Mouse (Mus musculus) CH12.LX (cell line): ENCODE results near the gene Cmtm4. TPM values are rescaled to one million over a fixed set of nuclear protein-coding genes. Genes with fewer than 3 reads are reported as not detected.

Experiments
- DNase-seq: peaks from one replicate; pipeline ENCODE4 v3.0.0-alpha.2; 2013; ENCODE audit errors: extremely low read depth
- H3K27ac ChIP-seq: 2 replicates; pipeline ENCODE4 v1.5.1; 2012; ENCODE audit warnings: low read depth, mild to moderate bottlenecking, control low read depth, moderate library complexity; ENCODE audit not compliant: insufficient read depth
- H3K27me3 ChIP-seq: replicated peaks from 2 replicates; pipeline ENCODE3; 2012; ENCODE audit warnings: inconsistent platforms
- H3K36me3 ChIP-seq, 2 experiments: replicated peaks in 1 of 2; 2 replicates each; pipeline versions ENCODE3 to v1.6.1; 2012; ENCODE audit warnings: inconsistent platforms in 1 of 2, low read length in 1 of 2, mild to moderate bottlenecking in 1 of 2, mixed read lengths in 1 of 2, moderate library complexity in 1 of 2; ENCODE audit not compliant: control insufficient read depth in 1 of 2, insufficient read depth in 1 of 2
- H3K4me1 ChIP-seq, 2 experiments: 2 replicates each; pipeline ENCODE4 v1.6.1; 2012; ENCODE audit warnings: inconsistent platforms in 1 of 2, moderate library complexity in 1 of 2; ENCODE audit not compliant: insufficient read depth in 2 of 2, control insufficient read depth in 1 of 2
- H3K4me2 ChIP-seq: 2 replicates; pipeline ENCODE4 v1.6.1; 2012; ENCODE audit warnings: low read depth, mild to moderate bottlenecking, control low read depth; ENCODE audit not compliant: poor library complexity, insufficient read depth, severe bottlenecking
- H3K4me3 ChIP-seq, 3 experiments: fragments of 150-350 bp in 1 of 3; sonication (generic) in 1 of 3; replicated peaks in 1 of 3; 2 replicates each; pipeline versions ENCODE3 to v1.5.1; 2011 to 2012; ENCODE audit warnings: low read depth in 2 of 3, low read length in 2 of 3, mild to moderate bottlenecking in 2 of 3, moderate library complexity in 2 of 3, control low read depth in 1 of 3, improper control_type of control experiment in 1 of 3, inconsistent platforms in 1 of 3, mixed read lengths in 1 of 3; ENCODE audit not compliant: poor library complexity in 1 of 3
- H3K79me2 ChIP-seq: replicated peaks from 2 replicates; pipeline ENCODE4 v1.6.1; 2012; ENCODE audit warnings: mild to moderate bottlenecking, moderate library complexity; ENCODE audit not compliant: control insufficient read depth, poor library complexity, insufficient read depth, severe bottlenecking; ENCODE audit errors: extremely low read depth
- H3K9ac ChIP-seq: 2 replicates; pipeline ENCODE4 v1.6.1; 2012; ENCODE audit warnings: low read depth, mild to moderate bottlenecking, control low read depth, moderate library complexity; ENCODE audit not compliant: insufficient read depth
- H3K9me3 ChIP-seq: replicated peaks from 2 replicates; pipeline ENCODE3; 2012; ENCODE audit warnings: low read length, inconsistent platforms, mixed read lengths
- BHLHE40 ChIP-seq: IDR thresholded peaks from 2 replicates; pipeline ENCODE4 v1.6.1; 2011; ENCODE audit warnings: mild to moderate bottlenecking, low read depth, low read length, improper control_type of control experiment
- CHD2 ChIP-seq: IDR thresholded peaks from 2 replicates; pipeline ENCODE4 v1.6.1; 2011; ENCODE audit warnings: low read length, improper control_type of control experiment
- E2F4 ChIP-seq: IDR thresholded peaks from 2 replicates; pipeline ENCODE4 v1.6.1; 2011; ENCODE audit warnings: low read depth, low read length, improper control_type of control experiment; ENCODE audit not compliant: insufficient replicate concordance
- JUN ChIP-seq: IDR thresholded peaks from 2 replicates; pipeline ENCODE4 v1.6.1; 2011; ENCODE audit warnings: low read depth, mild to moderate bottlenecking, low read length, improper control_type of control experiment, moderate library complexity; ENCODE audit not compliant: insufficient read depth
- MEF2A ChIP-seq: IDR thresholded peaks from 2 replicates; pipeline ENCODE4 v1.6.1; 2014; ENCODE audit warnings: low read depth, mild to moderate bottlenecking, inconsistent platforms, low read length, improper control_type of control experiment, borderline replicate concordance
- MXI1 ChIP-seq: IDR thresholded peaks from 2 replicates; pipeline ENCODE4 v1.6.1; 2011; ENCODE audit warnings: mild to moderate bottlenecking, low read depth, low read length, improper control_type of control experiment
- NRF1 ChIP-seq: IDR thresholded peaks from 2 replicates; pipeline ENCODE4 v1.6.1; 2014; ENCODE audit warnings: low read depth, mild to moderate bottlenecking, inconsistent platforms, low read length, improper control_type of control experiment, moderate library complexity
- SIN3A ChIP-seq: IDR thresholded peaks from 2 replicates; pipeline ENCODE4 v1.6.1; 2012; ENCODE audit warnings: low read length, improper control_type of control experiment, inconsistent platforms
- SMC3 ChIP-seq: IDR thresholded peaks from 2 replicates; pipeline ENCODE4 v1.6.1; 2011; ENCODE audit warnings: low read depth, low read length, improper control_type of control experiment
- TBP ChIP-seq: conservative IDR thresholded peaks from 2 replicates; pipeline ENCODE4 v1.6.1; 2011; ENCODE audit warnings: low read depth, low read length, improper control_type of control experiment
- UBTF ChIP-seq: IDR thresholded peaks from 2 replicates; pipeline ENCODE4 v1.6.1; 2012; ENCODE audit warnings: low read depth, mild to moderate bottlenecking, inconsistent platforms, low read length, improper control_type of control experiment, moderate library complexity
- USF2 ChIP-seq: conservative IDR thresholded peaks from 2 replicates; pipeline ENCODE4 v1.6.1; 2011; ENCODE audit warnings: low read depth, low read length, improper control_type of control experiment
- ZC3H11A ChIP-seq: IDR thresholded peaks from 2 replicates; pipeline ENCODE4 v1.6.1; 2012; ENCODE audit warnings: low read depth, mild to moderate bottlenecking, inconsistent platforms, low read length, improper control_type of control experiment
- ZMIZ1 ChIP-seq: IDR thresholded peaks from 2 replicates; pipeline ENCODE4 v1.6.1; 2012; ENCODE audit warnings: low read depth, mild to moderate bottlenecking, inconsistent platforms, low read length, improper control_type of control experiment
- dilution Hi-C: fragments of 300-500 bp; cut with MboI; formaldehyde crosslinking; loops from 2 replicates; pipeline ENCODE4 v1.14.3; 2020; ENCODE audit warnings: low sequenced_read_pairs; ENCODE audit not compliant: extremely low pct_unique_long_range_greater_than_20kb, extremely low pct_ligation_motif_present
- in situ Hi-C: fragments of 300-500 bp; cut with MboI; formaldehyde crosslinking; loops from 3 replicates; pipeline ENCODE4 v1.14.3; 2019; ENCODE audit warnings: low sequenced_read_pairs, low pct_ligation_motif_present, low pct_unique_long_range_greater_than_20kb, mixed read lengths
- polyA plus RNA-seq: library from polyadenylated mRNA; unstranded; fragments of >175 nt; gene quantifications from 2 replicates; pipeline ENCODE4 v1.2.1, GENCODE M21; 2012; ENCODE audit warnings: low read depth; ENCODE audit not compliant: insufficient read length
- total RNA-seq, 2 experiments: library from RNA; depleted of rRNA; stranded (reverse); fragments of 300-350 nt in 1 of 2; fragments of >200 nt in 1 of 2; gene quantifications; 2 replicates each; pipeline ENCODE4 v1.2.3; 2012 to 2014

The Cmtm4 gene
- total and polyA plus RNA-seq, 3 experiments = 2.3 to 3.0 (median 2.6) TPM

- H3K9ac ChIP-seq = no peak overlapping the region
- H3K4me3 ChIP-seq = no peak overlapping the region
- DNase-seq = no peak
- in situ Hi-C loops = no loop called here
- H3K27ac ChIP-seq = no peak overlapping the region
- no peak overlapping the region for H3K4me2 ChIP-seq
- peaks cover 10 to 38% of the 10 kb centered on the region in 2 experiments; a peak in 3 of 4 replicates for H3K4me1 ChIP-seq
- no peaks in the 10 kb centered on the region for H3K79me2 ChIP-seq
- dilution Hi-C loops = no loop called here
- no peaks in the 10 kb centered on the region for H3K9me3 ChIP-seq
- TF ChIP-seq MEF2A (no peak), MXI1 (no peak), SMC3 (no peak), UBTF (no peak), SIN3A (no peak), E2F4 (no peak), TBP (no peak), BHLHE40 (no peak)
- H3K27me3 ChIP-seq = no peaks in the 10 kb centered on the region
- no peaks in the 10 kb centered on the region for H3K36me3 ChIP-seq
Observed at GRCm38 (mm10) chr8:104380269-104380668, 15.3 kb downstream of the Cmtm4 start.

GRCm38 (mm10) chr8:104379301-104379836, 16.2 kb downstream of the Cmtm4 start:
- H3K4me3 ChIP-seq = no peak overlapping the region
- in situ Hi-C loops = no loop called here
- H3K9ac ChIP-seq = no peak overlapping the region
- no peak overlapping the region for H3K27ac ChIP-seq
- dilution Hi-C loops = no loop called here
- H3K36me3 ChIP-seq = no peaks in the 10 kb centered on the region
- no peaks in the 10 kb centered on the region for H3K79me2 ChIP-seq
- H3K4me1 ChIP-seq = peaks cover 10 to 44% of the 10 kb centered on the region in 2 experiments; a peak in 3 of 4 replicates
- DNase-seq = no peak
- H3K4me2 ChIP-seq = no peak overlapping the region
- no peaks in the 10 kb centered on the region for H3K27me3 ChIP-seq
- TF ChIP-seq ZC3H11A (no peak), USF2 (no peak), NRF1 (no peak), SMC3 (no peak), JUN (no peak), ZMIZ1 (no peak), CHD2 (no peak), MEF2A (no peak)
- no peaks in the 10 kb centered on the region for H3K9me3 ChIP-seq
